Mouse (Mus musculus) adrenal gland, postnatal 36 days (tissue): Measurements from ENCODE around the gene Tmem254b. TPM values are rescaled to one million over a fixed set of nuclear protein-coding genes. Genes with fewer than 3 reads are reported as not detected.
"Not testable (repeated sequence)": the region's sequence is repeated elsewhere in the genome, so short reads cannot be mapped to it uniquely, and the experiment has no call there.

ENCODE experiments used
- DNase-seq, 2 experiments: peaks; one replicate each; pipeline ENCODE4 v3.0.0; 2021; ENCODE audit warnings: mixed read lengths in 1 of 2
- long read RNA-seq, 2 experiments: library from polyadenylated mRNA; stranded (forward); transcript quantifications; one replicate each; pipeline ENCODE4 v2.0.0; 2021; ENCODE audit warnings: borderline sequencing depth in 2 of 2
- total RNA-seq, 2 experiments: library from RNA; stranded (reverse); gene quantifications; 2 replicates each; pipeline ENCODE4 v1.2.3; 2021

Tmem254b gene
- total RNA-seq = 1 to 10 TPM; 6.2 to 9.6 TPM
- long read RNA-seq, experiment 1, transcript Tmem254b-201 (4 exons, 1,447 nt) = major isoform, 11 of 16 reads
- long read RNA-seq, experiment 1, partial matches to known transcripts = 0 of 16 reads
- long read RNA-seq, experiment 1, other reads (novel, unspliced or antisense) = 1 of 16 reads
- long read RNA-seq, experiment 2, partial matches to known transcripts = 0 of 5 reads
- long read RNA-seq, experiment 2, other reads (novel, unspliced or antisense) = 0 of 5 reads

DNA sequence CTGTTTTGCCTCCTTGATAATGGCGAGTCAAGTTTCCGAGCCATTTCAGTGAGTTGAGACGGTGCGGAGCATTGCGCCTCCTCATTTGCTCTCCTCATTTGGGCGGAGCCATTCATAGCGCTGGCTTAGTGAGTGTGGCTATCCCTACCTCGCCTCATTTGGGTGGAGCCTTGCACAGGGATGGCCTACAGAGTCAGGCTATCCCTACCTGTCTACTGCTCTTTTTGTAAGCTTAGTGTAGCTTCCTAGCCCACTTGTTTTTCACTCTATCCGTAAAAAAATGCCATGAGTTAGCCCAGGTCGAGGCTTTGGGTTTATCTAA is at the start of gene Tmem254b:
Tmem254b (minus strand) TSS at position 116 of the 322 bp plus-strand sequence.
- DNase-seq = not testable (repeated sequence)

- not testable (repeated sequence) for DNase-seq
These were observed 30.3 kb upstream of the Tmem254b start for GRCm38 (mm10) chr14:26237183-26237582.

DNA sequence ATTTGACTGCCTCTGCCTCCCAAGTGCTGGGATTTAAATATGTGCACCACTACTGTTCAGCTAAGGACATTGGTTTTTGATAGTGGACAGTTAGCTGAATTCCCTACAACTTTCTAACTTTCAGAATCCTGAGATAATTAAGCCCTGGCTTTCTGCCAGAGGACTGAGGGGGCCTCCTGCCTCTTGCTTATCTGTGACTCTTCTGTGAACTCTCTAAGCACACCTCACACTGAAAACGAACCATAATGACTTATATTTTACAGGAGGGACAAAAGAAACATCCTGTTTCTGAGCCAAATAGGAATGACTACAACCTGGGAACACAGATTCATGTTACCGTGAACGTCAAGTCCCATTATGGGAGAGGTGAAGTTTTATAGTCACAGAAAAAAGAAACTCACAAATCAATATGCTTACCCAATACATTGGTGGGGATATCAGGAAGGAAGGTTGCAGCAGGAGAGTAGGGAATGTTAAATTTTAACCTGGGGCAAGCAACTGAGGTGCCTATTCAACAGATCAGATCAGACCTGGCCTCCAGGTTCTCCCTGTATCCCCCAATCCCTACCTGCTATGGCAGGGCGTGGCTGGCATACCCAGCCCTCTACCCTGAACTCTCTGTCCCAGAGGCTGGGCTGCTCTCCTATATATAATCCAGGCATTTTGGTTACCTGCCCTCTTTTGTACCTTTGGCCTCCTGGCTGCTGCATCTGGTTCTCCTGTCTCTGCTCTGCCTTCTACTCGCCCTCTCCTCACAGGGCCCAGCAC is 9.6 kb upstream of the Tmem254b start:
- not testable (repeated sequence) for DNase-seq

DNA sequence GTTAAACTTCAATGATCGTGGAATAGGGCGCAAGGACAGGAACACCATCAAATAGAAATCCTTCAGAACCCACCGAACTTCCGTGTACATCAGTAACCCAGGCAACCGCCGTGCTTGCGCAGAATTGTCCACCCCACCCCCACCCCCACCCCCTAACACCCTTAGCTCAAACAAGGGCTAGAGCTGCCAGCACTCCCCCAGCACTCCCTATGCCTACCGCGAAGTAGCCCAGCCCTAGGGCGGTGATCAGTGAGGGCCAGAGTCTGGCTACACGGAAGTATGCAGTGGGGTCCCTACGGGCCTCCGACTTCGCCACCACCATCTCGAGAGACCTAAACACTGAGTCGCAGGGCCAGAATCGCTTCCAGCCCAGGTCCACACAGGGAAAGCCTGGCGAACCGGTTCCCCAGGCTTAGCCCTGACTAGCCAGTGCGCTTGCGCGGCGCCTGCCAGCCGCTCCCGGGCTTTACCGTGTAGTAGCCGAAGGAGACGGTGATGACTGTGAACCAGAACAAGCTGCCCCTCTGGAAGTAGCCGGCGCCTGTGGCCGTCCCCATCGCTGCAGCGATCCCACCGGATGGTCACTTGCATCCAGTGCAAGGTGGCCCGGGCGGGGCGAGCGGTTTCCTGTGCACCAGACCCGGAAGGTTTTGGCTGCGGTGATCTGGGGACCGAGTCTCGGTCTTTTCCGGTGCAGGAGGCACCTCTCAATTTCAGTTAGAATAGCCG is 480 bp downstream of the Tmem254b start:
- not testable (repeated sequence) for DNase-seq

DNA sequence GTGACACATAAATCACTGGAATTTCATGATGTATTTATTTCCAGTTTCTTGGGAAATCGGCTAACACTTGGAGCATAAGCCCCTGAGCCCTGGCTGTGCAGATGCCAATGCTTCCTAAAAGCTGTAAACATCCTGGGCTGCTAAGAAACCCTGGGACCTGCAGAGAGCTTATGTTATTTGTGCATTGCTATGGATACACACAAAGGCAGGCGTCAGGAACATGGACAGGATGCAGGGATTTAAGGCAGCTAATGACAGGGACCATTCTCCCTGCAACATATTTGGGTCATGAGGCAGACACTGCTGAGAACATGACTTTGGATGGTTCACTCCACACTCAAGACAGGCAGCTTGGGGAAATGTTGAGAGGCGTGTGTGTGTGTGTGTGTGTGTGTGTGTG is 9.0 kb downstream of the Tmem254b start:
- not testable (repeated sequence) for DNase-seq

GRCm38 (mm10) chr14:26188361-26188760 is 18.5 kb downstream of the Tmem254b start:
- not testable (repeated sequence) for DNase-seq

- DNase-seq = not testable (repeated sequence)
These were observed 20.2 kb downstream of the Tmem254b start for GRCm38 (mm10) chr14:26186638-26187037.

GRCm38 (mm10) chr14:26182380-26182779 is 24.5 kb downstream of the Tmem254b start, which contains the start of gene Plac9b:
Gene Plac9b (minus strand): TSS chr14:26182480.
- not testable (repeated sequence) for DNase-seq

GRCm38 (mm10) chr14:26181660-26182059 is 25.2 kb downstream of the Tmem254b start:
- not testable (repeated sequence) for DNase-seq

DNA sequence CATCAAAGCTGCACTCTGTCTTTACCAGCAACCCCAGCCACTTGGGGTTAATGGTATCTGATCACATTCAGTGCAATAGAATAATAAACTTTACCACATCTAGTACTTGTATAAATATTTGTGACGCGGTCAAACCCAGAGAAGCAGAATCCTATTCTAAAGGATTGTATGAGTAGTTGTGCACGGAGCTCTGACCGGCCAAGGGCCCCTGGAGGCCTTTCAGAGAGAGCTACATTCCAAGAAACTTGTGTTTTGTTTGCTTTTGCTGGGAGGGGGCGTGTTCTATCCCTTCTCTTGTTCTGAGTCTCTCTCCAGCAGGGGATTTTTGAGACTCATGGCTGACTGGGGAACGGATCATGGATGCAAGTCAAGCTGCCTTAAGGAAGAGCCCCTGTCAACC is 31.8 kb downstream of the Tmem254b start:
- not testable (repeated sequence) for DNase-seq

GRCm38 (mm10) chr14:26173955-26174354 is 32.9 kb downstream of the Tmem254b start:
- not testable (repeated sequence) for DNase-seq

GRCm38 (mm10) chr14:26165266-26165665 is 41.6 kb downstream of the Tmem254b start:
- not testable (repeated sequence) for DNase-seq

DNA sequence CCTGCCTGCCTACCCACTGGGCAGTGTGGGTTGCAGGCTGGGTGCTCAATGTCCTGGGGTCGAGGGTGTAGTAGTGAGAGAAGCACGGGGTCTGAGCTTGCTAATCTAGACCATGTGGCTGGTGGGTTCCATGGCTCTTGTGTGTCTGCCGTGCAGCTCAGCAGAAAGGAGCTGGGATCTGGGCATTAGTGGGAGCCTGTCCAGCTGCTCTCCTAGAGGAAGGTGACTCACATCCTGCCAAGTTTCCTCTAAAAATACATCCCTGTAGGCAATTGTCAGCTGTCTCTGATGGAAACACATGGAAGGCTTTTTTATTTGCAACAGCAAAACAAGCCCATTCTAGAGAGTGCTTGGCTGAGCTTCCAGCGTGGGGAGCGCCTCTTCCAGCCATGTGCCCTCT is 44.4 kb downstream of the Tmem254b start:
- not testable (repeated sequence) for DNase-seq

DNA sequence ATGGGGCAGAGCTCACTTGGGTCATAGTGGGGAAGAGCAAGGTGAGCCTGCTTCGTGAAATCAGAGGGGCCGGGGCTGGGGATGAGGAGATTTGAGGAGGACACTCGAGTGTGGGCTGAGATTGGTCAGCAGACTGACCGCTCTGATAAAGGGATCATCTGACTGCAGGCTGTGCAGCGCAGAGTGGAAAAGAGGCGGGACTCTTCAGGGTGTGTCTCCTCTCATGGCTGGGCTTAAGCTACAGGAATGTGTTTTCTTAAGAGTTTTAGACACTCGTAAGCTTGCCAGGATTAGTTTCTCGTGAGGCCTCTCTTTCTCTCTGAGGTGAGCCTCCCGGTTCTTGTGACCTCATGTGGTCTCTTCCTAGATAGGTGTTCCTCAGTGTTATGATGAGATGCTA is 45.7 kb downstream of the Tmem254b start:
- not testable (repeated sequence) for DNase-seq

- not testable (repeated sequence) for DNase-seq
These were observed 50.8 kb downstream of the Tmem254b start for GRCm38 (mm10) chr14:26156032-26156431.

Other genes with a start within 250 kb of the Tmem254b start
- gene Duxbl1, start 228.5 kb downstream of the Tmem254b start, total RNA-seq = under 1 TPM in 1 of 2 experiments, not detected in 1; 0.13 TPM
- gene Gm9780, start 164.3 kb downstream of the Tmem254b start, total RNA-seq = 10 to 100 TPM; 14.8 to 19.4 TPM
- gene Tmem254c, start 139.7 kb downstream of the Tmem254b start, total RNA-seq = 10 to 100 TPM; 15.9 to 25.4 TPM
- gene Cphx2, start 125.5 kb downstream of the Tmem254b start, total RNA-seq = not detected
- not detected for gene Cphx3, start 124.7 kb downstream of the Tmem254b start, total RNA-seq
- gene Duxbl2, start 88.7 kb downstream of the Tmem254b start, total RNA-seq = not detected
- 10 to 100 TPM; 38.6 to 56.2 TPM for gene Plac9b, start 24.6 kb downstream of the Tmem254b start, total RNA-seq
- under 1 TPM in 1 of 2 experiments, not detected in 1; 0.43 TPM for gene Duxbl3, start 50.9 kb upstream of the Tmem254b start, total RNA-seq